In the genomic region with DNA sequence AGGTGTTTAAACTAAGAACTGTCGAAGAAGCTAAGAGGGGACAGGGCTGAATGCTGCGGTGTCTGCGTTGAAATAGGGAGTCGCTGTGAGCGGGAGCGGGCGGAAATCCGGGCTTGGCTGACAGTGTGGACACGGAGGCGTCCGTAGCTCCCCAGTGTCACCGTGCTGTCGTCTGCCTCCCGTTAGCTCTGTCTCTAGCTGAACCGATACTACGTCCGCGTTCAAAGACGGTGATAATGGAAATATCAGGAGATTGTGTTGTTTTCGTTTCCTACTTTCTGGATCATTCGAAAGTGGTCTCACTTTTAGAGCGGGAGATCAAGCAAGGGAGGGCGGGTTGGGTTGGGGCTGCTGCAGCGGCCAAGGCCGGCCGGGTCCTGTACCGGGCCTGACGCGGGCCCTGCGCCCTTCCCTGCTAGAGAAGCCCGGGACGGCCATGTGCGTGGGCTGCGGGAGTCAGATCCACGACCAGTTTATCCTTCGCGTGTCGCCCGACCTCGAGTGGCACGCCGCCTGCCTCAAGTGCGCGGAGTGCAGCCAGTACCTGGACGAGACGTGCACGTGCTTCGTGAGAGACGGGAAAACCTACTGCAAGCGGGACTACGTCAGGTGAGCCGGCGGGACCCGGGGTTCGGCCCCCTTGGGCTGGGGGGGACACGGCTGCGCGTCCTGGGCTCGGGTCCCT, we compare ENCODE assay signal across 9 mouse cellular contexts. TPM values are rescaled to one million over a fixed set of nuclear protein-coding genes. Genes with fewer than 3 reads are reported as not detected.
DNase-seq lines count a peak whose midpoint lies in the region.
"Had no signal": no experiment of that assay in that cellular context is flagged by ENCODE, and none has a peak within 500 bp of the region (broad histone marks: within the 10 kb centered on the region; RNA-seq: fewer than 3 reads in every experiment).

No protein-coding gene starts in this region.

- H3K9me3 ChIP-seq in limb, embryonic 10.5 days (replicated peaks) = no peaks in the 10 kb centered on the region

- peak overlapping the region; percentile 57 for H3K4me3 ChIP-seq in limb, embryonic 10.5 days

- no peaks in the 10 kb centered on the region for H3K36me3 ChIP-seq in limb, embryonic 10.5 days

- peaks cover 100% of the 10 kb centered on the region for H3K27me3 ChIP-seq in limb, embryonic 10.5 days (ENCODE audit: low read depth, poor library complexity, severe bottlenecking)

- H3K27ac ChIP-seq in limb, embryonic 10.5 days = peak overlapping the region; percentile 67

- under 1% methylated on average over 59 of the region's 59 CpGs for WGBS in limb, embryonic 10.5 days

- peak; percentile 30 for DNase-seq in adrenal gland, postnatal 14 days
- no peak for DNase-seq in adrenal gland, postnatal 10 days
- DNase-seq in urinary bladder, postnatal 25 days (ENCODE audit: low spot score) = peak; percentile 15
- no peak for DNase-seq in urinary bladder, postnatal 4 days (ENCODE audit: low spot score in 2 of 2)
- DNase-seq in heart, postnatal 14 days = peak; percentile 32 to 38
- DNase-seq in limb, embryonic 10.5 days (ENCODE audit: low spot score) = peak; percentile 65
- DNase-seq in natural killer cell, adult 2 months (ENCODE audit: low spot score in 2 of 2) = peak; percentile 14 to 41
- DNase-seq in layer of hippocampus, adult 8-10 months (ENCODE audit: low spot score in 2 of 2) = no peak

- intact Hi-C loops in heart, postnatal 14 days (cut with DNase I) = loop anchor here (10.0 kb wide), 1 partner anchor 207 kb away; no protein-coding TSS in a partner anchor

- H3K4me1 ChIP-seq in limb, embryonic 10.5 days = peaks cover 79% of the 10 kb centered on the region

RNA-seq across cellular contexts. Expression of a gene that starts 3.4 kb away (rescaled TPM):
- not detected in 2 replicates for total RNA-seq in adrenal gland, postnatal 14 days (2021)
- not detected for total RNA-seq in adrenal gland, postnatal 10 days (2021)
- under 1 TPM in 1 of 2 experiments, not detected in 1; 0.15 TPM for total RNA-seq in heart, postnatal 14 days (2021)
- 2.5 and 3.4 TPM in 2 replicates for polyA plus RNA-seq in limb, embryonic 10.5 days (2016; fragmentation: Nextera tagmentation; extraction: Ambion mirVana)
- total RNA-seq in layer of hippocampus, adult 8-10 months (2022) = under 1 TPM in 1 of 4 experiments, not detected in 3; 0.41 TPM
- polyA plus RNA-seq: erythroblast, embryonic 14.5 days had no signal

RNA-seq across cellular contexts. Expression of a gene that starts 29.8 kb away (rescaled TPM):
- 1,170 and 1,175 TPM in 2 replicates for total RNA-seq in adrenal gland, postnatal 14 days (2021)
- 1,000 to 10,000 TPM; 1,213 to 1,256 TPM for total RNA-seq in adrenal gland, postnatal 10 days (2021)
- total RNA-seq in heart, postnatal 14 days (2021) = 100 to 1,000 TPM; 719 to 730 TPM
- 147 and 170 TPM in 2 replicates for polyA plus RNA-seq in limb, embryonic 10.5 days (2016; fragmentation: Nextera tagmentation; extraction: Ambion mirVana)
- 10 to 100 TPM; 34.6 to 44.8 (median 40.8) TPM for total RNA-seq in layer of hippocampus, adult 8-10 months (2022)

Comparison
In these comparisons a context has a peak if more than half of its experiments do, and no peak if none do; other contexts are left out.
1. DNase-seq: peak in adrenal gland, postnatal 14 days (single experiment), urinary bladder, postnatal 25 days (single experiment), heart, postnatal 14 days (2 of 2), limb, embryonic 10.5 days (single experiment) and natural killer cell, adult 2 months (2 of 2); none in adrenal gland, postnatal 10 days (single experiment), urinary bladder, postnatal 4 days (0 of 2) and layer of hippocampus, adult 8-10 months (0 of 2).
2. RNA of a gene that starts 29.8 kb away (total RNA-seq): 1,213 to 1,256 TPM in adrenal gland, postnatal 10 days, 1,170 to 1,175 TPM in adrenal gland, postnatal 14 days and 719 to 730 TPM in heart, postnatal 14 days; 34.6 to 44.8 TPM in layer of hippocampus, adult 8-10 months; every median in the first group is over 10 times any median in the second.